Comparison of ENCODE assay signal across 8 mouse cellular contexts in genomic region chr6:119846751-119847517, GRCm38 (mm10). TPM values are rescaled to one million over a fixed set of nuclear protein-coding genes. Genes with fewer than 3 reads are reported as not detected.
A peak's percentile ranks its signal among the peaks of the same experiment; 100 is the strongest.
DNase-seq lines count a peak whose midpoint lies in the region; ATAC-seq and TF ChIP-seq lines count a peak whose summit lies in the region.

No protein-coding gene starts in this region.

- peak overlapping the region; percentile 97; the same call in 1 of the 2 replicates for H3K27ac ChIP-seq in lung, embryonic 15.5 days
- no peak overlapping the region for H3K27ac ChIP-seq in bone marrow, adult 2 months (ENCODE audit: control insufficient read depth, insufficient read depth, low read depth, low read length, poor library complexity)
- peak overlapping the region; percentile 98 for H3K27ac ChIP-seq in hindbrain, embryonic 10.5 days
- peak overlapping the region; percentile 98 for H3K27ac ChIP-seq in midbrain, embryonic 14.5 days (replicated peaks; ENCODE audit: low read depth, low read length)

- peak overlapping the region; percentile 93 for H3K9ac ChIP-seq in lung, embryonic 15.5 days
- H3K9ac ChIP-seq in midbrain, embryonic 14.5 days (replicated peaks; ENCODE audit: low read length), result peak overlapping the region; percentile 93

- peak overlapping the region; percentile 99 for H3K4me3 ChIP-seq in lung, embryonic 15.5 days
- peak overlapping the region; percentile 83 for H3K4me3 ChIP-seq in bone marrow, adult 2 months (replicated peaks; ENCODE audit: control insufficient read depth, low read depth, low read length)
- peak overlapping the region; percentile 93 for H3K4me3 ChIP-seq in hindbrain, embryonic 10.5 days
- peak overlapping the region; percentile 97 for H3K4me3 ChIP-seq in midbrain, embryonic 14.5 days (replicated peaks; ENCODE audit: low read depth, low read length)

- H3K4me1 ChIP-seq in lung, embryonic 15.5 days, result peaks cover 15% of the 10 kb centered on the region
- peaks cover 2% of the 10 kb centered on the region; the same call in 1 of the 2 replicates for H3K4me1 ChIP-seq in bone marrow, adult 2 months (ENCODE audit: control insufficient read depth, insufficient read depth, low read length)
- H3K4me1 ChIP-seq in hindbrain, embryonic 10.5 days (replicated peaks), result peaks cover 28% of the 10 kb centered on the region
- H3K4me1 ChIP-seq in midbrain, embryonic 14.5 days (ENCODE audit: control insufficient read depth, insufficient read depth, low read length), result peaks cover 20% of the 10 kb centered on the region

- no peak for TF ChIP-seq POLR2A in bone marrow, adult 2 months (IDR thresholded peaks at IDR 0.05; ENCODE audit: borderline replicate concordance, control insufficient read depth, low read depth, low read length)

- H3K9me3 ChIP-seq in lung, embryonic 15.5 days, result no peaks in the 10 kb centered on the region
- no peaks in the 10 kb centered on the region for H3K9me3 ChIP-seq in hindbrain, embryonic 10.5 days
- H3K9me3 ChIP-seq in midbrain, embryonic 14.5 days (ENCODE audit: control insufficient read depth, low read length), result no peaks in the 10 kb centered on the region

- H3K36me3 ChIP-seq in lung, embryonic 15.5 days, result no peaks in the 10 kb centered on the region
- H3K36me3 ChIP-seq in hindbrain, embryonic 10.5 days, result no peaks in the 10 kb centered on the region
- H3K36me3 ChIP-seq in midbrain, embryonic 14.5 days (ENCODE audit: control insufficient read depth, insufficient read depth, low read length), result no peaks in the 10 kb centered on the region

- peak overlapping the region; percentile 77 for H3K4me2 ChIP-seq in lung, embryonic 15.5 days
- peak overlapping the region; percentile 72 for H3K4me2 ChIP-seq in midbrain, embryonic 14.5 days (ENCODE audit: low read length)

- TF ChIP-seq CTCF in bone marrow, adult 2 months (IDR thresholded peaks at IDR 0.05; ENCODE audit: control insufficient read depth, insufficient read depth, low read length), result no peak

- no peak for DNase-seq in lung, postnatal 36 days
- DNase-seq in hindbrain, embryonic 10.5 days (ENCODE audit: low spot score), result no peak
- DNase-seq in midbrain, embryonic 14.5 days, result peak; percentile 4
- no peak for DNase-seq in gastrocnemius, postnatal 10 days
- DNase-seq in spleen, postnatal 14 days (ENCODE audit: low spot score in 2 of 2), result no peak
- DNase-seq in lung, adult 18-20 months, result no peak

- H3K27me3 ChIP-seq in lung, embryonic 15.5 days, result no peaks in the 10 kb centered on the region
- no peaks in the 10 kb centered on the region for H3K27me3 ChIP-seq in hindbrain, embryonic 10.5 days (ENCODE audit: insufficient read depth, poor library complexity, severe bottlenecking)
- no peaks in the 10 kb centered on the region for H3K27me3 ChIP-seq in midbrain, embryonic 14.5 days (ENCODE audit: control insufficient read depth, insufficient read depth, low read length)

- 25% methylated on average over 11 of the region's 11 CpGs for WGBS in lung, embryonic 15.5 days
- 46% methylated on average over 11 of the region's 11 CpGs for WGBS in bone marrow, adult 2 months
- 28% methylated on average over 11 of the region's 11 CpGs for WGBS in hindbrain, embryonic 10.5 days
- WGBS in midbrain, embryonic 14.5 days, result 24% methylated on average over 11 of the region's 11 CpGs

- ATAC-seq in lung, embryonic 15.5 days (ENCODE audit: borderline replicate concordance, extremely low read depth, low FRiP score, low TSS enrichment), result no peak
- ATAC-seq in midbrain, embryonic 14.5 days (ENCODE audit: low FRiP score, low TSS enrichment), result no peak

RNA-seq across cellular contexts. Expression of gene Erc1, which starts 1.0 kb away (rescaled TPM):
- polyA plus RNA-seq in lung, embryonic 15.5 days (2015; fragmentation: Nextera tagmentation; extraction: Ambion mirVana), result 18.1 and 19.6 TPM in 2 replicates
- polyA plus RNA-seq in bone marrow, adult 2 months (2011; ENCODE audit: insufficient read depth, insufficient read length, low replicate concordance, missing spikeins), result 7.3 and 9.8 TPM in 2 replicates
- 22.9 and 26.0 TPM in 2 replicates for polyA plus RNA-seq in hindbrain, embryonic 10.5 days (2016; fragmentation: Nextera tagmentation; extraction: Ambion mirVana)
- 45.8 and 65.3 TPM in 2 replicates for polyA plus RNA-seq in midbrain, embryonic 14.5 days (2014; fragmentation: Nextera tagmentation; extraction: Ambion mirVana)
- total RNA-seq in gastrocnemius, postnatal 10 days (2021), result 10 to 100 TPM; 22.7 to 26.7 TPM

RNA-seq across cellular contexts. Expression of gene Rad52, which starts 55.6 kb away (rescaled TPM):
- 20.5 and 21.5 TPM in 2 replicates for polyA plus RNA-seq in lung, embryonic 15.5 days (2015; fragmentation: Nextera tagmentation; extraction: Ambion mirVana)
- polyA plus RNA-seq in bone marrow, adult 2 months (2011; ENCODE audit: insufficient read depth, insufficient read length, low replicate concordance, missing spikeins), result 10.4 and 25.2 TPM in 2 replicates
- polyA plus RNA-seq in hindbrain, embryonic 10.5 days (2016; fragmentation: Nextera tagmentation; extraction: Ambion mirVana), result 18.7 and 21.2 TPM in 2 replicates
- 24.0 and 26.1 TPM in 2 replicates for polyA plus RNA-seq in midbrain, embryonic 14.5 days (2014; fragmentation: Nextera tagmentation; extraction: Ambion mirVana)
- total RNA-seq in gastrocnemius, postnatal 10 days (2021), result 10 to 100 TPM; 10.4 to 20.3 TPM
